Mouse (Mus musculus): ENCODE measurements around the gene Pum1. TPM values are rescaled to one million over a fixed set of nuclear protein-coding genes. Genes with fewer than 3 reads are reported as not detected.

Gene Pum1
- polyA plus RNA-seq, 1 experiment from 2014 or later = 117 TPM

- no peak for ATAC-seq (ENCODE audit: low FRiP score, low TSS enrichment)
- H3K4me1 ChIP-seq (ENCODE audit: control insufficient read depth, insufficient read depth, low read length) = no peaks in the 10 kb centered on the region
- 58% methylated on average over 4 of the region's 4 CpGs for WGBS
These were observed 72.8 kb downstream of the Pum1 start for GRCm38 (mm10) chr4:130735957-130736356.

GRCm38 (mm10) chr4:130738527-130738926, 75.4 kb downstream of the Pum1 start:
- Histone ChIP-seq H3K9me3 (ENCODE audit: control insufficient read depth, low read length) (no peaks in the 10 kb centered on the region), H3K9ac (ENCODE audit: low read depth, low read length) (no peak overlapping the region), H3K36me3 (ENCODE audit: control insufficient read depth, insufficient read depth, low read length) (peaks cover 37% of the 10 kb centered on the region), H3K4me2 (replicated peaks; ENCODE audit: low read depth, low read length) (no peak overlapping the region), H3K27me3 (ENCODE audit: control insufficient read depth, insufficient read depth, low read length) (no peaks in the 10 kb centered on the region), H3K4me1 (ENCODE audit: control insufficient read depth, insufficient read depth, low read length) (no peaks in the 10 kb centered on the region), H3K4me3 (ENCODE audit: low read length) (no peak overlapping the region), H3K27ac (ENCODE audit: low read depth, low read length) (no peak overlapping the region)
- 0 out of 2 replicates have a peak, but pooled peaks have one; percentile 49 for ATAC-seq (ENCODE audit: low FRiP score, low TSS enrichment)
- 63% methylated on average over 2 of the region's 2 CpGs for WGBS

More at GRCm38 (mm10) chr4:130735957-130736356, 72.8 kb downstream of the Pum1 start:
- Histone ChIP-seq H3K9me3 (ENCODE audit: control insufficient read depth, low read length) (no peaks in the 10 kb centered on the region), H3K27me3 (ENCODE audit: control insufficient read depth, insufficient read depth, low read length) (no peaks in the 10 kb centered on the region), H3K4me3 (ENCODE audit: low read length) (no peak overlapping the region), H3K4me2 (replicated peaks; ENCODE audit: low read depth, low read length) (no peak overlapping the region), H3K27ac (ENCODE audit: low read depth, low read length) (no peak overlapping the region), H3K36me3 (ENCODE audit: control insufficient read depth, insufficient read depth, low read length) (peaks cover 27% of the 10 kb centered on the region), H3K9ac (ENCODE audit: low read depth, low read length) (no peak overlapping the region)

DNA sequence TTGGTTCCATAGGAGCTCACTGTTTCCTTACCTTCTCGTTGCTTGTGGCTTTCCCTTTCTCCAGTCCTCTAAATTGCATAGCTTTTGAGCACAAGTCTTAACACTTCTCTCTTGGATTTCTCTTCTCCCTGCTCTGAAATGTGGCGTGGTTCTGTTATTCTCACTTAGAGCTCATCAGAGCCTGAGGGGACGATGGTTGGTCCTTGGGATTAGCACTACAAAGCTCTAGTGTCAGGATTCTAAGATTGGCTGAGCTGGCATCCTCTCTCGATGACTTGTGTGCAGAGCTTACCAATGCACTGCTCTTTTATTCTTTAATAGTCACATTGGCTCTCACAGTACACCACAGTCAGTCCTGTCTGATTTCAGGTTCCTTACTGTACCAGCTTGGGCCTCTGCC, 80.9 kb downstream of the Pum1 start:
- Histone ChIP-seq H3K27me3 (ENCODE audit: control insufficient read depth, insufficient read depth, low read length) (no peaks in the 10 kb centered on the region), H3K4me2 (replicated peaks; ENCODE audit: low read depth, low read length) (no peak overlapping the region), H3K27ac (ENCODE audit: low read depth, low read length) (no peak overlapping the region), H3K9me3 (ENCODE audit: control insufficient read depth, low read length) (no peaks in the 10 kb centered on the region), H3K4me1 (ENCODE audit: control insufficient read depth, insufficient read depth, low read length) (no peaks in the 10 kb centered on the region), H3K36me3 (ENCODE audit: control insufficient read depth, insufficient read depth, low read length) (peaks cover 92% of the 10 kb centered on the region), H3K4me3 (ENCODE audit: low read length) (no peak overlapping the region), H3K9ac (ENCODE audit: low read depth, low read length) (no peak overlapping the region)
- 80% methylated on average over 4 of the region's 4 CpGs for WGBS
- no peak for ATAC-seq (ENCODE audit: low FRiP score, low TSS enrichment)

DNA sequence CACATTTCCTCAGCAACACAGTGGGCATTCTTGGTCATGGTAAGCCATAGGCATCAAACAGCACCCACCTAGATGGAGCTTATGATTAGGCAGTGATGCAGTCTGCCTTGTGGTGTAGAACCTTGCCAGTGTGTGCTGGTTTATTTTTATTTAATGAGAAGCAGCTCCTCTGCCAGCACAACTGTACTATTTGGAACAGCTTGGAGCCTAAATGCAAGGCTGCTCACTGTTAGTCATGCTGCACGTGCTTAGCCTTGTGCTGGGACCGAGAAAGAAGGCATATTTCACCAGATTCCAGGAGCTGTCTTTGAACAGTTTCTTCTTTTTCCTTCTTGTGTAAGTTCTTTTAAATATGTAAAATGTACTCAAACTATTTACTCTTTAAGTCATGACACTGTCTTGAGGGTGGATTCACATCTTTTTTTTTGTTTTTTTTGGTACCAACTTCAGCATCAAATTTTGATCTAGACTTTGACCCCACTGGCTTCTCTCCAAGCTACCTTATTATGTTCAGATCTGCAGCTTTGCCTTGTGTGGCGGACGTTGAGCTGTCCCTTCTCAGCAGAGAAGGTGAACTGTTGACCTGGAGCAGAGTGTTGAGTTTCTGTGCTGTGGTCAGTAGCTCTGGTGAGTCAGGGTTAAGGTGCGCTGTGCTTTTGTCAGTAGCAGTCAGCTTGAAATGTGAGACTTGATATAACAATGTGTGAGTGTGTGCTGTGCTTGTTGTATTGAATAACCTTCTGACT, 82.6 kb downstream of the Pum1 start:
- H3K4me3 ChIP-seq (ENCODE audit: low read length) = no peak overlapping the region
- H3K9me3 ChIP-seq (ENCODE audit: control insufficient read depth, low read length) = no peaks in the 10 kb centered on the region
- ATAC-seq (ENCODE audit: low FRiP score, low TSS enrichment) = no peak
- H3K36me3 ChIP-seq (ENCODE audit: control insufficient read depth, insufficient read depth, low read length) = peaks cover 99% of the 10 kb centered on the region
- 70% methylated on average over 5 of the region's 5 CpGs for WGBS
- no peaks in the 10 kb centered on the region for H3K27me3 ChIP-seq (ENCODE audit: control insufficient read depth, insufficient read depth, low read length)
- no peaks in the 10 kb centered on the region for H3K4me1 ChIP-seq (ENCODE audit: control insufficient read depth, insufficient read depth, low read length)
- H3K4me2 ChIP-seq (replicated peaks; ENCODE audit: low read depth, low read length) = no peak overlapping the region
- no peak overlapping the region for H3K9ac ChIP-seq (ENCODE audit: low read depth, low read length)
- H3K27ac ChIP-seq (ENCODE audit: low read depth, low read length) = no peak overlapping the region

DNA sequence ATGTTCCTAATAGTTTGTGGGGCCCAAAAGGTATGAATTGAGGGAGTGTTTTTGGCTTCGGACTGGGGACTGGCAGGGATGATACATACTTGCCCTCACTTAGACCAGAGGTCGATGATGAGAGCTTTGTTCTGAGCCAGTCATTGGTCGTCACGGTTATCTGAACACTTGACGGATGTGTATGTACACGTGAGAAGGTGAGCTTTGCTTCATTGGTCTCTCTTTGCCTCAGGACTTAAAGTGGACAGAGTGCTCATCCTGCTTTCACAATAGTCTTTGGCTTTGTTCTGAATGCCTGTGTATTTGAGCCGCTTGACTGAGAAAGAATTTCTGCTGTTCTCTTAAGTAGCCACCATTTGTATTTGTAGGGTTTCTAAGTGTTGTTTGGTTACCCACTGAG, 86.4 kb downstream of the Pum1 start:
- H3K27me3 ChIP-seq (ENCODE audit: control insufficient read depth, insufficient read depth, low read length) = no peaks in the 10 kb centered on the region
- H3K9ac ChIP-seq (ENCODE audit: low read depth, low read length) = no peak overlapping the region
- H3K4me2 ChIP-seq (replicated peaks; ENCODE audit: low read depth, low read length) = no peak overlapping the region
- no peaks in the 10 kb centered on the region for H3K9me3 ChIP-seq (ENCODE audit: control insufficient read depth, low read length)
- WGBS = 65% methylated on average over 7 of the region's 7 CpGs
- ATAC-seq (ENCODE audit: low FRiP score, low TSS enrichment) = no peak
- H3K36me3 ChIP-seq (ENCODE audit: control insufficient read depth, insufficient read depth, low read length) = peaks cover 99% of the 10 kb centered on the region
- H3K4me1 ChIP-seq (ENCODE audit: control insufficient read depth, insufficient read depth, low read length) = no peaks in the 10 kb centered on the region
- no peak overlapping the region for H3K27ac ChIP-seq (ENCODE audit: low read depth, low read length)
- H3K4me3 ChIP-seq (ENCODE audit: low read length) = no peak overlapping the region

- Histone ChIP-seq H3K4me2 (replicated peaks; ENCODE audit: low read depth, low read length) (no peak overlapping the region), H3K4me3 (ENCODE audit: low read length) (no peak overlapping the region), H3K9me3 (ENCODE audit: control insufficient read depth, low read length) (no peaks in the 10 kb centered on the region), H3K9ac (ENCODE audit: low read depth, low read length) (no peak overlapping the region), H3K27ac (ENCODE audit: low read depth, low read length) (no peak overlapping the region), H3K4me1 (ENCODE audit: control insufficient read depth, insufficient read depth, low read length) (no peaks in the 10 kb centered on the region), H3K27me3 (ENCODE audit: control insufficient read depth, insufficient read depth, low read length) (no peaks in the 10 kb centered on the region), H3K36me3 (ENCODE audit: control insufficient read depth, insufficient read depth, low read length) (peaks cover 97% of the 10 kb centered on the region)
- no peak for ATAC-seq (ENCODE audit: low FRiP score, low TSS enrichment)
- 94% methylated on average over 2 of the region's 2 CpGs for WGBS
These were observed 88.8 kb downstream of the Pum1 start for GRCm38 (mm10) chr4:130751966-130752365.

GRCm38 (mm10) chr4:130752591-130752990, 89.5 kb downstream of the Pum1 start:
- no peak overlapping the region for H3K4me2 ChIP-seq (replicated peaks; ENCODE audit: low read depth, low read length)
- no peaks in the 10 kb centered on the region for H3K27me3 ChIP-seq (ENCODE audit: control insufficient read depth, insufficient read depth, low read length)
- 75% methylated on average over 7 of the region's 7 CpGs for WGBS
- no peak overlapping the region for H3K4me3 ChIP-seq (ENCODE audit: low read length)
- no peaks in the 10 kb centered on the region for H3K9me3 ChIP-seq (ENCODE audit: control insufficient read depth, low read length)
- no peak overlapping the region for H3K27ac ChIP-seq (ENCODE audit: low read depth, low read length)
- H3K9ac ChIP-seq (ENCODE audit: low read depth, low read length) = no peak overlapping the region
- no peak for ATAC-seq (ENCODE audit: low FRiP score, low TSS enrichment)
- H3K36me3 ChIP-seq (ENCODE audit: control insufficient read depth, insufficient read depth, low read length) = peaks cover 96% of the 10 kb centered on the region
- H3K4me1 ChIP-seq (ENCODE audit: control insufficient read depth, insufficient read depth, low read length) = no peaks in the 10 kb centered on the region

DNA sequence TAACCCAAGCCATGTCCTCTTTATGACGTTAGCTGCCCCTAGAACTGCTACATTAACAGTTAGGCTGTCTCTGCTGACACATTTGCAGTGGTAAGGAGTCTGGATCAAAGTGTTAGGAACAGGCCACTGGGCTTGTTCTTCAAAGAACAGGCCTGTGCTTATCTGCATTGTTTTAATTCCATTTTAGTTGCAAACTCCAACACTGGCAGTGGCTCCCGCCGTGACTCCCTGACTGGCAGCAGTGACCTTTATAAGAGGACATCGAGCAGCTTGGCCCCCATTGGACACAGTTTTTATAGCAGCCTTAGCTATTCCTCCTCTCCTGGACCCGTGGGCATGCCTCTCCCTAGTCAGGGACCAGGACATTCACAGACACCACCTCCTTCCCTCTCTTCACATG, 90.6 kb downstream of the Pum1 start:
- Histone ChIP-seq H3K36me3 (ENCODE audit: control insufficient read depth, insufficient read depth, low read length) (peaks cover 96% of the 10 kb centered on the region), H3K4me3 (ENCODE audit: low read length) (no peak overlapping the region), H3K9ac (ENCODE audit: low read depth, low read length) (no peak overlapping the region), H3K9me3 (ENCODE audit: control insufficient read depth, low read length) (no peaks in the 10 kb centered on the region), H3K27ac (ENCODE audit: low read depth, low read length) (no peak overlapping the region), H3K4me2 (replicated peaks; ENCODE audit: low read depth, low read length) (no peak overlapping the region), H3K27me3 (ENCODE audit: control insufficient read depth, insufficient read depth, low read length) (no peaks in the 10 kb centered on the region), H3K4me1 (ENCODE audit: control insufficient read depth, insufficient read depth, low read length) (no peaks in the 10 kb centered on the region)
- 73% methylated on average over 5 of the region's 5 CpGs for WGBS
- no peak for ATAC-seq (ENCODE audit: low FRiP score, low TSS enrichment)

- ATAC-seq (ENCODE audit: low FRiP score, low TSS enrichment) = no peak
- H3K4me1 ChIP-seq (ENCODE audit: control insufficient read depth, insufficient read depth, low read length) = no peaks in the 10 kb centered on the region
- H3K4me2 ChIP-seq (replicated peaks; ENCODE audit: low read depth, low read length) = no peak overlapping the region
- H3K27ac ChIP-seq (ENCODE audit: low read depth, low read length) = no peak overlapping the region
- no peak overlapping the region for H3K9ac ChIP-seq (ENCODE audit: low read depth, low read length)
- no peaks in the 10 kb centered on the region for H3K9me3 ChIP-seq (ENCODE audit: control insufficient read depth, low read length)
- no peaks in the 10 kb centered on the region for H3K27me3 ChIP-seq (ENCODE audit: control insufficient read depth, insufficient read depth, low read length)
- H3K36me3 ChIP-seq (ENCODE audit: control insufficient read depth, insufficient read depth, low read length) = peaks cover 94% of the 10 kb centered on the region
- 54% methylated on average over 2 of the region's 2 CpGs for WGBS
- H3K4me3 ChIP-seq (ENCODE audit: low read length) = no peak overlapping the region
These were observed 91.7 kb downstream of the Pum1 start for GRCm38 (mm10) chr4:130754776-130755175.

Measured in kidney, embryonic 14.5 days (tissue).